In the genomic region with DNA sequence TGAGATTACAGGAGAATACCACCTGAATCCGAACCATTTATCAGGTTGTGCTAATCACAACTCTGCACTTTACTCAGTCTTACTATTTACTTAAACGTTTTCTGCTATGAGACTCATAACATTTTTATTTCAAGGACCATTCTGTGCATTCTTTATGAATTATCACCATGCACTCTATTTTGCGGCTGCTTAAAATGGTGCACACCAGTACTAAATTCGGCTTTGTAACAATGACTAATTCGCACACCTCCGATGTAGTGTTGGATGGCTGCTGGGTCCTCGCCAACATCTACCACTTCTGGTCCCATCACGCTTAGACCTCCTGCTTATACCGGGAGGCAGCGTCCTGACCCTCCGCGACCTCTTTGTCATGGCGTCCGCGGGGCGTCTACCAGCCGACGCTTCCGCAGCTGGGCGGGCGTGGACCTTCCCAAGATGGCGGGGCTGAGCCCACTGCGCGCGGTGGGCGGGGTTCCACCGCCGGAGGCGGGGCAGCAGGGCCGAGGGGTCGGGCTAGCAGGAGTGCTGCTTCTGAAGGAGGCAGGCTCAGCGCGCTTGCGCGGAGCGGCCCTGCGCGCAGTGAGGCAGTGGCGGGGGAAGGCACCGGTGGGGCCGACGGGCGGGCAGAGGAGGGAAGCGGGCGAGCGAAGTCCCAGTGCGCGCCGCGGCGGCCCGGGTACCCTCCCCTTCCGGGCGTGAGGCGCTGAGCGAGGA, we compare ENCODE assay signal across 8 mouse cellular contexts. TPM values are rescaled to one million over a fixed set of nuclear protein-coding genes. Genes with fewer than 3 reads are reported as not detected.
DNase-seq lines count a peak whose midpoint lies in the region; ATAC-seq lines count a peak whose summit lies in the region.

Ube2g1 (plus strand) TSS at position 590 of the 714 bp plus-strand sequence.

- peaks cover 5% of the 10 kb centered on the region for H3K4me1 ChIP-seq in brown adipose tissue, adult 24 weeks (ENCODE audit: control insufficient read depth, insufficient read depth, insufficient read length, low read length)
- H3K4me1 ChIP-seq in heart, embryonic 13.5 days: peaks cover 28% of the 10 kb centered on the region
- H3K4me1 ChIP-seq in liver, embryonic 12.5 days: peaks cover 30% of the 10 kb centered on the region
- H3K4me1 ChIP-seq in stomach, embryonic 15.5 days: peaks cover 3% of the 10 kb centered on the region; the same call in 1 of the 2 replicates

- no peaks in the 10 kb centered on the region for H3K27me3 ChIP-seq in heart, embryonic 13.5 days (replicated peaks)
- no peaks in the 10 kb centered on the region for H3K27me3 ChIP-seq in liver, embryonic 12.5 days (replicated peaks)
- no peaks in the 10 kb centered on the region for H3K27me3 ChIP-seq in stomach, embryonic 15.5 days (replicated peaks)

- H3K36me3 ChIP-seq in heart, embryonic 13.5 days: no peaks in the 10 kb centered on the region
- no peaks in the 10 kb centered on the region for H3K36me3 ChIP-seq in liver, embryonic 12.5 days
- no peaks in the 10 kb centered on the region for H3K36me3 ChIP-seq in stomach, embryonic 15.5 days

- DNase-seq in CD4-positive, CD25-positive, alpha-beta regulatory T cell, adult 2 months (ENCODE audit: low read depth, low spot score): peak; percentile 100
- peak; percentile 43 for DNase-seq in fat pad, adult 2 months (ENCODE audit: extremely low read depth, low read depth, low spot score)
- peak; percentile 99 for DNase-seq in kidney, postnatal 10 days
- DNase-seq in natural killer cell, adult 2 months (ENCODE audit: low spot score in 2 of 2): peak; percentile 98 to 99

- H3K4me3 ChIP-seq in brown adipose tissue, adult 24 weeks (ENCODE audit: insufficient read depth, low read depth, low read length): peak within 1 kb of the TSS; percentile 92
- peak within 1 kb of the TSS; percentile 98 for H3K4me3 ChIP-seq in heart, embryonic 13.5 days
- peak within 1 kb of the TSS; percentile 97 for H3K4me3 ChIP-seq in liver, embryonic 12.5 days
- H3K4me3 ChIP-seq in stomach, embryonic 15.5 days (replicated peaks): peak within 1 kb of the TSS; percentile 95

- H3K9ac ChIP-seq in heart, embryonic 13.5 days: peak within 1 kb of the TSS; percentile 99
- peak within 1 kb of the TSS; percentile 98 for H3K9ac ChIP-seq in liver, embryonic 12.5 days
- peak within 1 kb of the TSS; percentile 98 for H3K9ac ChIP-seq in stomach, embryonic 15.5 days

- 2% methylated on average over 42 of the region's 56 CpGs for WGBS in heart, embryonic 13.5 days
- WGBS in liver, embryonic 12.5 days (ENCODE audit: insufficient replicate concordance): 2% methylated on average over 46 of the region's 56 CpGs
- 2% methylated on average over 48 of the region's 56 CpGs for WGBS in stomach, embryonic 15.5 days

- peak; percentile 91 for ATAC-seq in heart, embryonic 13.5 days (ENCODE audit: extremely low read depth, insufficient number of reproducible peaks, low FRiP score, low TSS enrichment)
- peak; percentile 94 for ATAC-seq in liver, embryonic 12.5 days
- ATAC-seq in stomach, embryonic 15.5 days (ENCODE audit: insufficient read depth, low FRiP score, low read depth): peak; percentile 94

- no peaks in the 10 kb centered on the region for H3K9me3 ChIP-seq in heart, embryonic 13.5 days
- no peaks in the 10 kb centered on the region for H3K9me3 ChIP-seq in liver, embryonic 12.5 days (replicated peaks)
- no peaks in the 10 kb centered on the region for H3K9me3 ChIP-seq in stomach, embryonic 15.5 days

- H3K4me2 ChIP-seq in heart, embryonic 13.5 days: peak within 1 kb of the TSS; percentile 75
- H3K4me2 ChIP-seq in liver, embryonic 12.5 days: peak within 1 kb of the TSS; percentile 93
- H3K4me2 ChIP-seq in stomach, embryonic 15.5 days: peak within 1 kb of the TSS; percentile 56

- peak within 1 kb of the TSS; percentile 87 for H3K27ac ChIP-seq in brown adipose tissue, adult 24 weeks (replicated peaks; ENCODE audit: low read depth, low read length)
- H3K27ac ChIP-seq in heart, embryonic 13.5 days (replicated peaks): peak within 1 kb of the TSS; percentile 99
- H3K27ac ChIP-seq in liver, embryonic 12.5 days: peak within 1 kb of the TSS; percentile 99
- peak within 1 kb of the TSS; percentile 99 for H3K27ac ChIP-seq in stomach, embryonic 15.5 days

RNA-seq across cellular contexts. Expression of gene Ube2g1, which starts in this region (rescaled TPM):
- polyA plus RNA-seq in brown adipose tissue, adult 24 weeks (2012; ENCODE audit: insufficient read depth, insufficient read length, missing spikeins): 22.8 and 29.9 TPM in 2 replicates
- polyA plus RNA-seq in heart, embryonic 13.5 days (2015; fragmentation: Nextera tagmentation; extraction: Ambion mirVana): 57.3 and 57.7 TPM in 2 replicates
- polyA plus RNA-seq in liver, embryonic 12.5 days (2016; fragmentation: Nextera tagmentation; extraction: Ambion mirVana): 36.7 and 37.3 TPM in 2 replicates
- 56.1 and 64.2 TPM in 2 replicates for polyA plus RNA-seq in stomach, embryonic 15.5 days (2015; fragmentation: Nextera tagmentation; extraction: Ambion mirVana)

Comparison
In these comparisons a context has a peak if more than half of its experiments do, and no peak if none do; other contexts are left out.
1. Peak in every context shown above with its lines: DNase-seq, ATAC-seq, H3K4me3 ChIP-seq and H3K27ac ChIP-seq.
2. DNase-seq: peak in every context shown above with its lines; median percentile 100 in CD4-positive, CD25-positive, alpha-beta regulatory T cell, adult 2 months; 99 in kidney, postnatal 10 days; 98 in natural killer cell, adult 2 months; 43 in fat pad, adult 2 months.